Mouse (Mus musculus): Measurements from ENCODE around the gene Tspan9.
A peak's percentile ranks its signal among the peaks of the same experiment; 100 is the strongest.

Tspan9 gene

GRCm38 (mm10) chr6:128143390-128144020 lies at the start of gene Tspan9:
Tspan9 (minus strand) TSS chr6:128143594.
- DNase-seq: peak; percentile 78

- DNase-seq: no peak
Measured at GRCm38 (mm10) chr6:128183521-128183920, 40.1 kb upstream of the Tspan9 start.

- no peak for DNase-seq
Measured at GRCm38 (mm10) chr6:128181176-128181575, 37.8 kb upstream of the Tspan9 start.

- no peak for DNase-seq
Measured at GRCm38 (mm10) chr6:128179651-128180050, 36.3 kb upstream of the Tspan9 start.

- DNase-seq: no peak
Measured at GRCm38 (mm10) chr6:128179247-128179646, 35.9 kb upstream of the Tspan9 start.

GRCm38 (mm10) chr6:128178681-128179080 lies 35.3 kb upstream of the Tspan9 start:
- no peak for DNase-seq

GRCm38 (mm10) chr6:128168785-128169679 lies 25.6 kb upstream of the Tspan9 start:
- DNase-seq: peak; percentile 37

- no peak for DNase-seq
Measured at GRCm38 (mm10) chr6:128165564-128165963, 22.2 kb upstream of the Tspan9 start.

GRCm38 (mm10) chr6:128164632-128165031 lies 21.2 kb upstream of the Tspan9 start:
- no peak for DNase-seq

GRCm38 (mm10) chr6:128159092-128159491 lies 15.7 kb upstream of the Tspan9 start:
- DNase-seq: no peak

- no peak for DNase-seq
Measured at GRCm38 (mm10) chr6:128158031-128158430, 14.6 kb upstream of the Tspan9 start.

GRCm38 (mm10) chr6:128156476-128156875 lies 13.1 kb upstream of the Tspan9 start:
- DNase-seq: no peak

GRCm38 (mm10) chr6:128155935-128156334 lies 12.5 kb upstream of the Tspan9 start:
- no peak for DNase-seq

- DNase-seq: peak; percentile 82
Measured at GRCm38 (mm10) chr6:128145765-128146164, 2.4 kb upstream of the Tspan9 start.

GRCm38 (mm10) chr6:128142369-128143278 lies 770 bp downstream of the Tspan9 start:
- DNase-seq: peak; percentile 75

GRCm38 (mm10) chr6:128140724-128141123 lies 2.7 kb downstream of the Tspan9 start:
- no peak for DNase-seq

- peak; percentile 23 for DNase-seq
Measured at GRCm38 (mm10) chr6:128137855-128138254, 5.5 kb downstream of the Tspan9 start.

GRCm38 (mm10) chr6:128136654-128137053 lies 6.7 kb downstream of the Tspan9 start:
- DNase-seq: no peak

- no peak for DNase-seq
Measured at GRCm38 (mm10) chr6:128135459-128135858, 7.9 kb downstream of the Tspan9 start.

- no peak for DNase-seq
Measured at GRCm38 (mm10) chr6:128135006-128135405, 8.4 kb downstream of the Tspan9 start.

- peak; percentile 34 for DNase-seq
Measured at GRCm38 (mm10) chr6:128134196-128134924, 9.0 kb downstream of the Tspan9 start.

- DNase-seq: peak; percentile 55
Measured at GRCm38 (mm10) chr6:128133679-128134191, 9.7 kb downstream of the Tspan9 start.
